Mouse (Mus musculus) stomach, embryonic 16.5 days (tissue): Measurements from ENCODE around the gene Pbx2. TPM values are rescaled to one million over a fixed set of nuclear protein-coding genes. Genes with fewer than 3 reads are reported as not detected.

ENCODE experiments used
- ATAC-seq: fragments of 200-750 bp; cut with Nextera tagmentation; 2 replicates; pipeline ENCODE4 v1.8.0; 2017; ENCODE audit warnings: moderate number of reproducible peaks, moderate TSS enrichment; ENCODE audit not compliant: insufficient read depth, low FRiP score
- H3K27ac ChIP-seq: fragments of 300-500 bp; sonication (generic); 2 replicates; pipeline ENCODE4 v1.5.1; 2014; ENCODE audit warnings: low read length
- H3K27me3 ChIP-seq: fragments of 300-500 bp; sonication (generic); 2 replicates; pipeline ENCODE4 v1.6.1; 2014; ENCODE audit warnings: low read length, control low read depth, mixed read lengths; ENCODE audit not compliant: control insufficient read depth, insufficient read depth
- H3K36me3 ChIP-seq: fragments of 300-500 bp; sonication (generic); 2 replicates; pipeline ENCODE4 v1.6.1; 2014; ENCODE audit warnings: low read length; ENCODE audit not compliant: control insufficient read depth, insufficient read depth
- H3K4me1 ChIP-seq: fragments of 300-500 bp; sonication (generic); 2 replicates; pipeline ENCODE4 v1.6.1; 2014; ENCODE audit warnings: low read length, control low read depth, mixed read lengths; ENCODE audit not compliant: control insufficient read depth, insufficient read depth
- H3K4me2 ChIP-seq: fragments of 300-500 bp; sonication (generic); 2 replicates; pipeline ENCODE4 v1.6.1; 2014; ENCODE audit warnings: low read depth, low read length, mixed read lengths
- H3K4me3 ChIP-seq: fragments of 300-500 bp; sonication (generic); replicated peaks from 2 replicates; pipeline ENCODE4 v1.5.1; 2014; ENCODE audit warnings: mild to moderate bottlenecking, low read length
- H3K9ac ChIP-seq: fragments of 300-500 bp; sonication (generic); 2 replicates; pipeline ENCODE4 v1.6.1; 2014; ENCODE audit warnings: low read length
- H3K9me3 ChIP-seq: fragments of 300-500 bp; sonication (generic); replicated peaks from 2 replicates; pipeline ENCODE4 v1.6.1; 2016; ENCODE audit warnings: low read length, control low read depth; ENCODE audit not compliant: control insufficient read depth
- WGBS: fragments of 180-500 bp; shearing (Covaris S2); extraction: QIAGEN DNeasy Blood & Tissue Kit; methylation state at CpG from one replicate; pipeline ENCODE4 v1.1.7; 2014; 5-methylcytosine and 5-hydroxymethylcytosine counted together
- polyA plus RNA-seq: library from polyadenylated mRNA; unstranded; fragments of >200 nt; fragmentation: Nextera tagmentation; extraction: Ambion mirVana; gene quantifications from 2 replicates; pipeline ENCODE4 v1.2.1, GENCODE M21; 2015

Gene Pbx2
- polyA plus RNA-seq, 1 experiment from 2014 or later: 6.8 TPM

DNA sequence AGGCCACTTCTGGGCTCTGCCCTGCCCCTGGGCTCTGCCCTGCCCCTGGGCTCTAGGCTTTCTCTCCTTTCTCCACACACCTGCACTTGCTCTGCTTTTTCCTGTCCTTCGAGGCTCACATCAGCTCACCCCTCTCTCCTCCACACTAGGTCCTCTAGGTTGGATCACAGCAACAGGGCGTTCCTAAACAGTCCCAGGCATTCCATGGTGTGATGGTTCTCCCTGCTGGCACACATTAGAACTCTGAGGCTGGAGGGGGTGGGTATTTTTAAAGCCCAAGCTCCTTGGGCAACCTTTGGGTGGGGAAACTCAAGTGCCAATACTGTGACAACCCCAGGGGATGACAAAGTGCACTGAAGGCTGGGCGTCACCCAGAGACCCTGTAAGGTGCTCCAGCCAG is 46.4 kb downstream of the Pbx2 start:
- Histone ChIP-seq H3K4me1 (peaks cover 12% of the 10 kb centered on the region; the same call in 1 of the 2 replicates), H3K27me3 (peaks cover 4% of the 10 kb centered on the region; the same call in 1 of the 2 replicates), H3K9ac (no peak overlapping the region), H3K9me3 (no peaks in the 10 kb centered on the region), H3K4me2 (no peak overlapping the region), H3K4me3 (no peak overlapping the region), H3K27ac (no peak overlapping the region), H3K36me3 (no peaks in the 10 kb centered on the region)
- no peak for ATAC-seq
- 61% methylated on average over 3 of the region's 3 CpGs for WGBS

DNA sequence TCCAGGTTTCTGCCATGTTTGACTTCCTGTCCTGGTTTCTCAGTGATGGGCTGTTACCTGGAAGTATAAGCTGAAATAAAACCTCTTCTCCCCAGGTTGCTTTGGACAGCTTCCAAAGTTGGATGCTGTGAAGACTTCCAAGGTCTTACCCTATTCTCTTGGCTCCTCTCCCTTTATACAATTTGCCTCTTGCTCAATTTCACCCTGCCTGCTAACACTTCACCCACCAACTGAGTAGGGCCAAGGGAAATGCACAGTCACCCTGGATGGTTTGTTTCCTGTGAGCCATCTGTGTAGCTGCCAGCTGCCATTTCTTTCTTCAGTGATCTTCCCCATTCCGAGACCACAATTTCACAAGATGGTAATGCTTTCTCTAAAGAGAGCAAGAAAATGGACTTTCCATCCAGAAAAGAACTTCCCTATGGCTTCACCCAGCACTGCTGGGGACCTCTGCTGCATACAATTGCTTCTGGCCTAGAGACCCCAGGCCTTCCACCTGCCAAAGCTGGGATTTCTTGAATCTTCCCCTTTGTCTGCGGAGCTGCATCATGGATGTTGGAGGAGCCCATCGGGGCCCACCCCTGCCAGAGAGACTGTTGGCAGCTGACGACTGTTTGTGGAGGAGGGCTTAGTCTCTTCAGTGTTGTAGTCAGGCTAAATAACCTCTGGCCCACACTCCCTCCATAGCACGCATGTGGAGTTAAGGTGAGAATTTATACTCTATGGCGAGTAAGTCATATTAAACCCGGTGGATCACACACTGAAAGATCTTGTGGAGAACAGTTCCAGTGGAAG is 48.6 kb downstream of the Pbx2 start:
- no peak for ATAC-seq
- 69% methylated on average over 7 of the region's 7 CpGs for WGBS
- Histone ChIP-seq H3K36me3 (no peaks in the 10 kb centered on the region), H3K9ac (peak overlapping the region; percentile 7; the same call in 1 of the 2 replicates), H3K27me3 (no peaks in the 10 kb centered on the region; the same call in 1 of the 2 replicates), H3K27ac (peak overlapping the region; percentile 35; the same call in 1 of the 2 replicates), H3K9me3 (no peaks in the 10 kb centered on the region), H3K4me3 (no peak overlapping the region), H3K4me1 (peaks cover 15% of the 10 kb centered on the region; the same call in 1 of the 2 replicates), H3K4me2 (no peak overlapping the region)

DNA sequence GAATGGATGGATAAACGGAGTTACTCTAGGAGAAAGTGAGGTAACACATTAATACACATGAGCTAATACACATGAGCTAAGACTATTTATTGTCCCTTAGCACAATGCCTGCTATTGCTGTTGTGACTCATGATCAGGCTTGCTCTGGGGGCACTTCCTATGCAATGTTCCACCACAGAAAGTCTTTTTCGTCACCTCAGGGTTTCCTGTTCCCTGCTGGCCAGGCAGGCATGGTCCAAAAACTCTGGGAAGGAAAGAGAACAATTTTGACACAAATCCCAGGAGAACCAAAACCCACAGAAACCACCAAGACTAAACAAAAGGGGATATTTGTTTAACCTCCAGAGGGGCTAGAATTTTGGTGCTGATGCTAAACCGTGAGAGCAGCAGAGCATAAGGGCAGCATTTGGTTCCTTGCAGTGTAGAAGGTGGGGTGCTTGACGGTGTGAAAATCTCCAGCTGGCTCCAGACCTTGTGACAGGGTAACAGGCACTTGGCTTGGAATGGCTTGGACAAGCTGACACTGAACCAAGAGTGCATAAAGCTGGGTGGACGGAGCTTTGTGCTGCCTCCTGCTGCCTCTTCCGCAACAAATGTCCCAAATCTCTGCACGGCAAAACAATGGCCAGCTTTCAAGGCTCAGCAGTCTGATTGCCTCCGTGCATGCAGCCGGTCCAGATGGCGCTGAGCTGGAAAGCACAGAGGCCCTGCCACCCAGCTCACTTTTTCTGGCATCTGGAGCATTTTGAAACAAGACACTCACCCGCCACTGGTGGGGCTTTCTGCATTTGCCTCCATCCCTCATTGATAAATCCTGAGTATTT is 49.9 kb downstream of the Pbx2 start:
- H3K27me3 ChIP-seq: no peaks in the 10 kb centered on the region; the same call in 1 of the 2 replicates
- ATAC-seq: peak; percentile 22; the same call in 1 of the 2 replicates
- H3K9ac ChIP-seq: peak overlapping the region; percentile 59
- no peaks in the 10 kb centered on the region for H3K9me3 ChIP-seq
- H3K4me2 ChIP-seq: peak overlapping the region; percentile 13; the same call in 1 of the 2 replicates
- no peak overlapping the region for H3K4me3 ChIP-seq
- H3K27ac ChIP-seq: peak overlapping the region; percentile 82
- 15% methylated on average over 11 of the region's 11 CpGs for WGBS
- H3K4me1 ChIP-seq: peaks cover 23% of the 10 kb centered on the region
- no peaks in the 10 kb centered on the region for H3K36me3 ChIP-seq

DNA sequence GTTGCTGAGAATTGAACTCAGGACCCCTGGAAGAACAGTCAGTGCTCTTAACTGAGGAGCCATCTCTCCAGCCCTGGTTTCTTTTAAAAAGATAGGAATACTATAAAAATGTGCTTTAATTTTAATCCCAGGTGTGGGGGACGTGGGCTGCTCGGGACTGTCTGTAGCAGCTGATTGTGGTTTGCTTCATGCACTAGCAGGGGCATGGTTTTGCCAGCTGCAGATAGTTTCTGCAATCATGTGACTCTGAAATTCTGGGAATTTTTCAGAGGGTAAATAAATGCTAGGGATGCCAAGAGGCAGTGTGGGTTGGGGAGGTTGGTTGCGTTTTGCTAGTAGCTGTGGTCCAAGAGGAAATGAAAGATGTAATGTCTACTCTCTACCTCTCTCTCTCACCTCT is 50.9 kb downstream of the Pbx2 start:
- Histone ChIP-seq H3K4me3 (no peak overlapping the region), H3K9ac (no peak overlapping the region), H3K4me2 (no peak overlapping the region), H3K4me1 (peaks cover 23% of the 10 kb centered on the region), H3K27ac (no peak overlapping the region), H3K27me3 (no peaks in the 10 kb centered on the region; the same call in 1 of the 2 replicates), H3K36me3 (no peaks in the 10 kb centered on the region), H3K9me3 (no peaks in the 10 kb centered on the region)
- no peak for ATAC-seq
- WGBS: 67% methylated on average over 3 of the region's 3 CpGs

DNA sequence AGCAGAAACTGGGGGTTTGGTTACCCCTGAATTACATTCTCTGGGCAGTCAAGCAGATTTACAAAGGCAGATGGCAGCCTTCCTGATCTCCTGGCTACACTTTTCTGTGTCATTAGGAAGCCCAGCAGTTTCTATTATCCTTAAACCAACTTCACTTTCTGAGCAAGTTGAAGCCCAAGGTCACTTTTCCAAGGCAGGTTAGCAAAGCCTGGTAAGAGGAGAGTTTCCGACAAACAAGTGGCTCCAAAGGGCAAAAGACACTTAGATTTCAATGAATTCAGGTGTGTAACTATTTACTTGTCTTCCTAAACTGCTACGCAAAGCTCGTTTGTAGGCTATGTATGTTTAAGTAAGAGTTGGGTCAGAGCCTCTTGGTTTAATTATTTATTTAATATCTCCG is 52.3 kb downstream of the Pbx2 start:
- no peak overlapping the region for H3K27ac ChIP-seq
- WGBS: 82% methylated on average over 4 of the region's 4 CpGs

DNA sequence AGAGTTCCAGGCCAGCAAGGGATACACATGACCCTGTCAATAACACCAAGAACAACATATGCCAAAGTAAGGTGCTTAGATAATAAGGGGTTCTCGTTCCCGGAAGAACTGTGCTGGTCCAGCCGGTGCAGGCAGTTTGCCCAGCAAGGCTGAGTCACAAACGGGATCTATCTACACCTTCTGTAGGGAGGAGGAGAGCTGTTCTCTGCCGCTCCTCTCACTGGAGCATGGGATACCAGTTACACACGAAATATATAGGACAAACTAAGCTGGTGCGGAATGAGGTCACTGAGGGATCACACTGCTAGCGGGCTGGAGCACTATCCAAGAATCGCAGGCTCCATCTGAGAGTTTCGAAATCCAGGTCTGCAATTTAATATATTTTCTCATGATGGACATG is 52.9 kb downstream of the Pbx2 start:
- H3K9ac ChIP-seq: no peak overlapping the region
- H3K9me3 ChIP-seq: no peaks in the 10 kb centered on the region
- H3K4me2 ChIP-seq: no peak overlapping the region
- WGBS: 78% methylated on average over 10 of the region's 10 CpGs
- ATAC-seq: no peak
- no peaks in the 10 kb centered on the region for H3K27me3 ChIP-seq
- H3K36me3 ChIP-seq: no peaks in the 10 kb centered on the region
- H3K4me1 ChIP-seq: peaks cover 30% of the 10 kb centered on the region
- no peak overlapping the region for H3K4me3 ChIP-seq
- H3K27ac ChIP-seq: peak overlapping the region; percentile 43; the same call in 1 of the 2 replicates

More for the DNA sequence above, 52.3 kb downstream of the Pbx2 start:
- Histone ChIP-seq H3K27me3 (no peaks in the 10 kb centered on the region), H3K36me3 (no peaks in the 10 kb centered on the region), H3K4me1 (peaks cover 30% of the 10 kb centered on the region), H3K4me2 (no peak overlapping the region), H3K9me3 (no peaks in the 10 kb centered on the region), H3K4me3 (no peak overlapping the region), H3K9ac (no peak overlapping the region)
- no peak for ATAC-seq

DNA sequence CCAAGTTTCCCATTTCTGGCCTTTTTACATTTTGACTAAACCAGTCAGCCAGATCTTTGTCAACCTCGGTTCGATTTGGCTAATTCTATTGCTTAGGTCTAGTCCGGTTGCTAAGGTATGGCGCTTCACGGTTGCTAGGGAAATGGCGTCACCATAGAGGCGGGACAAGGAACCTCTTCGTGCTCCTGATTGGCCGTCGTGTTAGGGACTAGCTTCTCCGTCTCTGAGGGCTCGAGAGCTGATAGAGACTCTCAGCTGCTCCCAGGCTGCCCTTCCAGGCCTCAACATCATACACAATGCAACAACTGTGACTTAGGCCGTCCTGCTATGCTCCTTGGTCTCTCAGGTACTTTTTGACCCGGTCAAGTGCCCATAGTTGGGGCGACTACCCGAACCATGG is 53.5 kb downstream of the Pbx2 start, which contains the start of gene Fkbpl:
TSS of gene Fkbpl (plus strand) at position 157 of the 400 bp plus-strand sequence.
- peak within 1 kb of the TSS; percentile 59 for H3K4me3 ChIP-seq
- H3K27ac ChIP-seq: peak within 1 kb of the TSS; percentile 59
- H3K9ac ChIP-seq: peak within 1 kb of the TSS; percentile 72
- no peaks in the 10 kb centered on the region for H3K9me3 ChIP-seq
- peak within 1 kb of the TSS; percentile 60 for H3K4me2 ChIP-seq
- peaks cover 30% of the 10 kb centered on the region for H3K4me1 ChIP-seq
- WGBS: under 1% methylated on average over 16 of the region's 16 CpGs
- ATAC-seq: peak; percentile 82
- H3K36me3 ChIP-seq: no peaks in the 10 kb centered on the region
- H3K27me3 ChIP-seq: no peaks in the 10 kb centered on the region

DNA sequence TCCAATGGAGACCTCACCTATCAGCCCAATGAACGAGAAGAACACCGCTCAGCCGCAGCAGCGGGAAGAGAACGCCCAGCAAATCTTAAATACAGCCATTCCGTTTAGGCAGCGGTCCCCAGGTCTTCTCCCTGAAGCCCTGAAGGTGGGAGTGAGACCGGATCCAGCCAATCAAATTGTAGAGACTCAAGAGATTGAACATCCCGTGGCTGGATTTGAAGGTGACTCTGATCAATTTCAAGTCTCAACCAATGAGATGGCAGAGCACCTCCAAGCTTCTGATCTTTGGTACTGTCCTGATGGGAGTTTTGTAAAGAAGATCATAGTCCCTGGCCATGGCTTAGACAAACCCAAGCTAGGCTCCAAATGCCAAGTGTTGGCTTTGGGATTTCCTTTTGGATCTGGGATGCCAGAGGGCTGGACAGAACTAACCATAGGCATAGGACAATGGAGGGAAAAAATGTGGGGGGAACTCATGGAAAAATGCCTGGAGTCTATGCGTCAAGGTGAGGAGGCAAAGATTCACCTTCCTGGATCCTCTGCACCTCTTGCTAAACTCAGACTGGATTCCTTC is 54.3 kb downstream of the Pbx2 start:
- 41% methylated on average over 10 of the region's 10 CpGs for WGBS
- Histone ChIP-seq H3K9ac (peak overlapping the region; percentile 72), H3K4me1 (peaks cover 30% of the 10 kb centered on the region), H3K4me2 (peak overlapping the region; percentile 60), H3K27me3 (no peaks in the 10 kb centered on the region), H3K9me3 (no peaks in the 10 kb centered on the region), H3K36me3 (0 out of 2 replicates have a peak, but pooled peaks cover 4% of the 10 kb centered on the region), H3K4me3 (peak overlapping the region; percentile 59), H3K27ac (peak overlapping the region; percentile 59; the same call in 1 of the 2 replicates)
- ATAC-seq: no peak
